Mouse (Mus musculus) embryonic facial prominence, embryonic 12.5 days (tissue): Measurements from ENCODE around the gene Col8a2. TPM values are rescaled to one million over a fixed set of nuclear protein-coding genes. Genes with fewer than 3 reads are reported as not detected.

Experiments
- ATAC-seq: fragments of 200-750 bp; cut with Nextera tagmentation; 2 replicates; pipeline ENCODE4 v1.8.0; 2017; ENCODE audit not compliant: insufficient number of reproducible peaks, insufficient read depth, low FRiP score, low TSS enrichment
- H3K27ac ChIP-seq: fragments of 300-500 bp; sonication (generic); 2 replicates; pipeline ENCODE4 v1.5.1; 2016; ENCODE audit warnings: mild to moderate bottlenecking
- H3K27me3 ChIP-seq: fragments of 300-500 bp; sonication (generic); 2 replicates; pipeline ENCODE4 v1.6.1; 2016; ENCODE audit warnings: mild to moderate bottlenecking, moderate library complexity
- H3K36me3 ChIP-seq: fragments of 300-500 bp; sonication (generic); 2 replicates; pipeline ENCODE4 v1.6.1; 2016; ENCODE audit warnings: mild to moderate bottlenecking
- H3K4me1 ChIP-seq: fragments of 300-500 bp; sonication (generic); 2 replicates; pipeline ENCODE4 v1.6.1; 2016
- H3K4me2 ChIP-seq: fragments of 300-500 bp; sonication (generic); replicated peaks from 2 replicates; pipeline ENCODE4 v1.6.1; 2016; ENCODE audit warnings: mild to moderate bottlenecking, moderate library complexity
- H3K4me3 ChIP-seq: fragments of 300-500 bp; sonication (generic); 2 replicates; pipeline ENCODE4 v1.5.1; 2016; ENCODE audit warnings: mild to moderate bottlenecking
- H3K9ac ChIP-seq: fragments of 300-500 bp; sonication (generic); 2 replicates; pipeline ENCODE4 v1.6.1; 2016; ENCODE audit warnings: mild to moderate bottlenecking, moderate library complexity
- H3K9me3 ChIP-seq: fragments of 300-500 bp; sonication (generic); 2 replicates; pipeline ENCODE4 v1.6.1; 2016; ENCODE audit warnings: mild to moderate bottlenecking, moderate library complexity
- WGBS: fragments of 180-500 bp; shearing (Covaris S2); methylation state at CpG from one replicate; pipeline ENCODE4 v1.1.7; 2016; 5-methylcytosine and 5-hydroxymethylcytosine counted together
- polyA plus RNA-seq: library from polyadenylated mRNA; unstranded; fragments of >200 nt; fragmentation: Nextera tagmentation; extraction: Ambion mirVana; gene quantifications from 2 replicates; pipeline ENCODE4 v1.2.1, GENCODE M21; 2016

Col8a2 gene
- polyA plus RNA-seq, 1 experiment from 2014 or later, result 47.6 TPM

DNA sequence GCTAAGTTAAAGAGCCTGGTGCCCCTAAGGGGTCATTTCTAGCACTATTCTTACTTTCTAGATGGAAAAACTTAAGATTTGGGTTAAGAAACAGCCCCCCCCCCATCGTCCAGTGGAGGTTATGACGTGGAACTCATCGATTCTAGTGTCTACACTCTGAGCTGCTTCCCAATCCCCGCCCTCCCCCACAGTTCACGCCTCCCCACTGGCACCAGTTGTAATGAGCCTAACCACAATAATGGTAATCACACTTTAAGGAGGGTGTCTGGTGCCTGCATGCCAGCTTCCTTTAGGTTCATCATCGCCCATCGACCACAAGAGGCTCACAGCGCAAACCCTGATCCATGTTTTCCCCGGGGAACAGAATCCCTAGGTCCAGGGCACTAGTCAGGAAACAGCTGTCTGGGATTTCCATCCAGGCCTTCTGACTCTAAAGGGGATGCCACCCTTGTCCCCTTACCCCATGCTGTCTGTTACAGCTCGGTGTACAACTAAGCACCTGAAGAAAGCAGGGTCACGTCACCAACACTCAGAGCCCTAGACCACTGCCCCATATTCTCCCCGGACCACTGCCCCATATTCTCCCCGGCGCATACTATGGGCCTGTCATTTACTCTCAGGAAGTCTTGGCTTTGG is 32.8 kb upstream of the Col8a2 start:
- peaks cover 59% of the 10 kb centered on the region for H3K4me1 ChIP-seq
- 76% methylated on average over 14 of the region's 14 CpGs for WGBS
- H3K4me2 ChIP-seq, result peak overlapping the region; percentile 96
- H3K27ac ChIP-seq, result no peak overlapping the region
- H3K9me3 ChIP-seq, result no peaks in the 10 kb centered on the region
- H3K36me3 ChIP-seq, result peaks cover 10% of the 10 kb centered on the region
- peak overlapping the region; percentile 99; the same call in 1 of the 2 replicates for H3K9ac ChIP-seq
- ATAC-seq, result no peak
- H3K27me3 ChIP-seq, result no peaks in the 10 kb centered on the region
- H3K4me3 ChIP-seq, result peak overlapping the region; percentile 100

DNA sequence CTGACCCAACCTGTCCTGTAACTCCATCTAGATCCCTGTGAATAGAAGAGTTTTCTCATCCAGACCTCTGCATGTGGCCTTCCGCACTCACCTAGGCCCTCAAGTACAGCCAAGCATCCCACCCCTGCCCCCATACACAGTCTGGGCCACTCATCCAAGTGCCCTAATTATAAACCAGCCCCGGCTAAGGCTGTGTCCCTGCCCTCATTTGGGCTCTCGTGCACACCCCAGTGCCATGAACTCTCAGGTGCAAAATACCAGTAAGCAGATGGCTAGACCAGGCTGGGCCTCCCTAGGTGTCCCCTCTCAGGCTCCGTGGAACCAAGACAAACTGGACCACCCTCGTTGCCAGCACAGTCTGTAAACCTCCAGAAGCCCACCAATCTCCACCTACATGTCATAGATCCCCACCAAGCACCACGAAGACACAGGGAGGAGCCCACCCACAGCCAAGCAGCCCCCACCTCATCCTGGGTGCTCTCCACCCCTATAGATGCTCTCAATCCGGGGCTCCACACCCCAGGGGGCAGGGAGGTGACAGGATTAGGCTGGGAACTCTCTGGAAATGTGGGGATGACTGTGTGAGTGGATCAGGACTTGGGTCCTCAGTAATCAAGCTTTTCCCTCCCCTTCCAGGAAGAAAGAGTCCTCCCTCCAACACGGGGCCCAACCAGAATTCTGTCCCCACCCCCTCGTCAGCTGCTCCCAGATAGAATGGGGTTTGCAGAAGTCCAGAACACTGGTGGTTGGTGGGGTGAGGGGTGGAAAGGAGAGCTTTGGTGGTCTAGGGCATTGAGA is 32.1 kb upstream of the Col8a2 start:
- WGBS, result 15% methylated on average over 9 of the region's 9 CpGs
- no peak for ATAC-seq
- peaks cover 10% of the 10 kb centered on the region for H3K36me3 ChIP-seq
- peak overlapping the region; percentile 96 for H3K27ac ChIP-seq
- peaks cover 66% of the 10 kb centered on the region for H3K4me1 ChIP-seq
- peak overlapping the region; percentile 100 for H3K4me3 ChIP-seq
- H3K27me3 ChIP-seq, result no peaks in the 10 kb centered on the region
- H3K4me2 ChIP-seq, result peak overlapping the region; percentile 96
- H3K9ac ChIP-seq, result peak overlapping the region; percentile 99
- H3K9me3 ChIP-seq, result no peaks in the 10 kb centered on the region

DNA sequence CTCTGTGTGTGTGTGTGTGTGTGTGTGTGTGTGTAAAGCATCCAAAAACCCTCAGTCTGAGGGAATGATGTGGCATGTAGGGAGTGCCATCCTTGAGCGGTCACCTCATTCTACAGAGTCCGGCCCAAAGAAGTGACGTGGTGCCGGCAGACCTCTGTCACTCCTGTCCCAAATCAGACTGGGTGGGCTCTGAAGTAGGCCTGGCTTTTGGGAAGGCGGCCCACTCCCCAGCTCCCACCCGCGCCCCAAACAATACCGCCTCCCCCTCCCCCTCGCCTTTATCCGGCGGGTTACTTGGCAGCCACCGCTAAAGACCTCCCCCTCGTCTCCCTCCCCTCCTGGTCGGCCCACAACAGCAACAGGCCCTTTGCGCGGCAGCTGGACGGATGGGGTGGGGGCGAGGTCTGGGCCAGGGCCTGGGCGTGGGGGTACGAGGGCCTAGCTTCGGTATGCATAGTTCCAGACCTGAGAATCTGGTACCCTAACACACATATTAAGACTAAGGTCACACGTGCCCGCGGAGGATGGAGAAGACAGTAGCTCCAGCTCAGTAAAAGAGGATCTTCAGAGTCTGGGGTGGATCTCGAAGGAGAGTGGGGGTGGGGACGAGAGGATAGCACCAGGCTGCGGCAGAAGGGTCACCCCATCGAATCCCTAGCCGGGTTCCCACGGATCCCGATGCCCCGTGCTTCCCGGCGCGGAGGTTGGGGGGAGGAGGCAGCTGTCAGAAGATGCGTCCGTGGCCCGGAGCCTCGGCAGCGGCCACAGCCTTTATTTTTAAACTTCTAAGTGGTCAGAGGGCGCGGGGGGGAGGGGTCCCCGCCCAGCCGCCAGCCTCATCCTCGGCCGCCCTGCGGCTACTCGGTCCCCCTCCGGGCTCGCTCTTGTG is 31.2 kb upstream of the Col8a2 start:
- H3K9me3 ChIP-seq, result no peaks in the 10 kb centered on the region
- WGBS, result under 1% methylated on average over 48 of the region's 50 CpGs
- peaks cover 9% of the 10 kb centered on the region for H3K36me3 ChIP-seq
- H3K4me2 ChIP-seq, result peak overlapping the region; percentile 96
- peaks cover 73% of the 10 kb centered on the region for H3K4me1 ChIP-seq
- peak overlapping the region; percentile 100 for H3K4me3 ChIP-seq
- peak overlapping the region; percentile 96 for H3K27ac ChIP-seq
- no peak for ATAC-seq
- no peaks in the 10 kb centered on the region for H3K27me3 ChIP-seq
- peak overlapping the region; percentile 99 for H3K9ac ChIP-seq

DNA sequence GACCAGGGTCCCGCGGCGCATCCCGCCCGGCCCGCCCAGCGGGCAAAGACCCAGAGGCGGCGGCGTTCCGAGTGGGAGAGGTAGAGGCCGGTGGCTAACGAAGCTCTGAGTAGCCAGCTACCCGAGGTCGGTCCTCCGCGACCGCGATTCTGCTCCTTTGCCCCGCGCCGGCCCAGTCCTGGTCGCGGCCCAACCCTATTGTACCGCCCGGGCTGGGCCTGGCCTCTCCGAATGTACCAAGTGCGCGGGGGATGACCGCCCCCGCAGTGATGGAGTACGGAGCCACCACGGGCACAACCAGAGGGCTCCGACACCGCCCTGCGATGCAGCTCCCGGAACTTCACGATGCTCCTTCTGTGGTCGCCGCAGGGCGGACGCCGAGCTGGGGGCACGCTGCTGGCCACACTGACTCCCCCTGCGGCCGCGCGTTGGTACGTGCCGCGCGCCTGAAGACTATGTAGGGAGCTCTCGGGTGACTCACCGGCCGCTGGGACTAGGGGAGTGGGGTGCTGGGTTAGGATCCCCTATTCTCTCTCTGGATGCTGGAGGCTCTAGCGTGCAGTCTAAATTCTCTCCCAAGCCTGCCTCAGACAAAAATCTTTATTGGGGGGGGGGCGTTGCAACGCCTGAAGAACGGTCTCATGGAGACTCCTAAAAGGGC is 30.3 kb upstream of the Col8a2 start, which contains the start of gene Map7d1:
Map7d1 (minus strand) TSS at position 213 of the 661 bp plus-strand sequence.
- Histone ChIP-seq H3K9me3 (no peaks in the 10 kb centered on the region), H3K36me3 (0 out of 2 replicates have a peak, but pooled peaks cover 2% of the 10 kb centered on the region), H3K4me2 (peak within 1 kb of the TSS; percentile 96), H3K4me1 (peaks cover 75% of the 10 kb centered on the region), H3K27ac (peak within 1 kb of the TSS; percentile 96), H3K27me3 (no peaks in the 10 kb centered on the region), H3K9ac (peak within 1 kb of the TSS; percentile 99), H3K4me3 (peak within 1 kb of the TSS; percentile 100)
- under 1% methylated on average over 59 of the region's 59 CpGs for WGBS
- peak; percentile 65 for ATAC-seq

DNA sequence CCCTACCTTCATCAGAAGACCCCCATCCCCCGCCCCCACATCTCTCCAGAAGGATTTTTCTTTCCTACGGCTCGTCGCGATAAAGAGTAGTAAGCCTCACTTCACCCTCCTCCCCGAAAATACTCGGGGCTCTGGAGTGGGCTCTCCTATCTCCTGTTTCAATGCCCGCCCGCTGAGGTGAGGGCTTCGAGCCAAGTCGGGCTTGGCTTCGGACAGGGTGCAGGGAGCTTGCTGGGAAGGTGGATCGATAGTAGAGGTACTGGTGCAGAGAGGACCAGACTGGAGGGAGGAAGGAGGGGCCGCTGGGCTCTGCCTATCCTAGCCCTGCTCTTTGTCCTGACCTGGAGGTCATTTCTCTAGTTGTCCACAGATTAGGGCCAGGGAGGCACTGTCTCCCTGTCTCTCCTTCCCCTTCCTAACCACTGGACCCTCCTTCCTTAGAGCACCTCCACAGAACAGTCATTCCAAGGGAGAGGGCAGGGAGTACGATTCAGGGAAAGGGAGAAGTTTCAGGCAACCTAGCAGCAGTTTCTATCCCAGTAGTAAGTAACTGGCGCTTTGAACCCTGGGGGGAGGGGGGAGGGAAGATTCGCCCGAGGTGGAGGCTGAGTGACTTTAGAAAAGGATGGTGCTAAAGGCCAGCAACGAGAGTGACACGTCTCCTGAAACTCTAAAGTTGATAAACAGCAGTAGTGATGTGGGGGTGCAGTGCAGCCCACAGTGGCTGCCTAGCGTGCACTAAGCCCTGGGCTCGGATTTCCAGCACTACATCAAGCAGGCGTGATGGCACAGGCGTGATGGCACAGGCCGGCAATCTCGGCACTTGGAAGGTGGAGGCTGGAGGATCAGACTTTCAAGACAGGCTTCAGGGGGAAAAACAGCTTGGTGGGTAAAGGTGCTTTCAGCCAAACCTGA is 29.4 kb upstream of the Col8a2 start:
- no peak for ATAC-seq
- WGBS, result 1% methylated on average over 26 of the region's 26 CpGs
- Histone ChIP-seq H3K27ac (peak overlapping the region; percentile 96), H3K27me3 (no peaks in the 10 kb centered on the region), H3K36me3 (no peaks in the 10 kb centered on the region), H3K9ac (peak overlapping the region; percentile 99), H3K9me3 (no peaks in the 10 kb centered on the region), H3K4me1 (peaks cover 72% of the 10 kb centered on the region), H3K4me3 (peak overlapping the region; percentile 100), H3K4me2 (peak overlapping the region; percentile 96)

DNA sequence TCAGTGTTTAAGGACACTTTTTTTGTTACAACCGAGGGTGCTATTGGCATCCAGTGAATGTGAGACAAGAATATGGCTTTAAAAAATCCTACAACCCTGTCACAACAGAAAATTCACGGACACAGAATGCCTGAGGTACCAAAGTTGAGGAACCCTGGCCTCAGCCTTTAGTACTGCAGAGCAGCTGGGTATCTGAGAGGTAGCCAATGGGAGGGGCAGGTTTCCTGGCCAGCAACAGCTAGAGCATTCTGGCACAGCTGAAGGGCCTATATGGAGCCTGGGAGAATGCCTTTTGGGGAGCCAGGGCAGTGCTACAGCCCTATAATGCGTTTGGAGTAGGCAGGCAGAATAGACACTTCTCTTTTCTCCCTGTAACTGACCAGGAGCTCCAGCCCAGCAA is 27.5 kb upstream of the Col8a2 start:
- peaks cover 58% of the 10 kb centered on the region for H3K4me1 ChIP-seq
- ATAC-seq, result no peak
- H3K36me3 ChIP-seq, result no peaks in the 10 kb centered on the region
- peak overlapping the region; percentile 36 for H3K4me2 ChIP-seq
- H3K27me3 ChIP-seq, result no peaks in the 10 kb centered on the region
- no peak overlapping the region for H3K9ac ChIP-seq
- WGBS, result 13% methylated on average over 3 of the region's 3 CpGs
- H3K4me3 ChIP-seq, result no peak overlapping the region
- peak overlapping the region; percentile 96 for H3K27ac ChIP-seq
- H3K9me3 ChIP-seq, result no peaks in the 10 kb centered on the region

DNA sequence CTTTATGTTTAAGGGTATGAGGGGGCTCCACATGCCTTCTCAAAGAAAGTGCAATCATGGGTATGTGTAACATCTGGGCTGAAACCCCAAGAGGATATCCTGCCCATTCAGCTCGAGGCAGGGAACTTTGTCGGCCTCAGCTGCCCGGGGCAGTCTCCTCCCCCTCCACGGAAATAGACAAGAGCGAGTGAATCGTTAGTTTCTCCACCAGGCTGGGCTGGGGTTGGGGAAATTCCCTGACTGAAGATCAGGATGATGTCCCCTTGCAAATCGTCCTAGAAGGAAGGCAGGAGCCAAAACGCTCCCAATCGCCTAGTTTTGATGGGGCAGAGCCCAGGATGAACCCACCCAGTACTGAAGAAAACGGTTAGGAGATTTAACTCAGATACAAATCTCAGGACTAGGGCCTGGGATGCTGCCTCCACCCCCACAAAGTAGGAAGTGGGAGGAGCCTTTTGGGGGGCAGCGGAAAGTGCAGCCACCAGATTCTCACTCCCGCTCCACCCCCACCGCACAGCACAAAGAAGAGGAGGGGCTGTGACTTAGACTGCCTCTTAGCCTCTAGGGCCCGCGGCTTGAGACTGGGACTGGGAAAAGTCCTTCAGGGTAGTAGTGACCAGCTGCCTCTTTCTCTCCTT is 27.0 kb upstream of the Col8a2 start:
- Histone ChIP-seq H3K4me2 (peak overlapping the region; percentile 36), H3K27me3 (no peaks in the 10 kb centered on the region), H3K36me3 (no peaks in the 10 kb centered on the region), H3K27ac (peak overlapping the region; percentile 96), H3K4me3 (peak overlapping the region; percentile 9; the same call in 1 of the 2 replicates), H3K4me1 (peaks cover 52% of the 10 kb centered on the region), H3K9ac (peak overlapping the region; percentile 47), H3K9me3 (no peaks in the 10 kb centered on the region)
- ATAC-seq, result no peak
- 1% methylated on average over 15 of the region's 15 CpGs for WGBS

DNA sequence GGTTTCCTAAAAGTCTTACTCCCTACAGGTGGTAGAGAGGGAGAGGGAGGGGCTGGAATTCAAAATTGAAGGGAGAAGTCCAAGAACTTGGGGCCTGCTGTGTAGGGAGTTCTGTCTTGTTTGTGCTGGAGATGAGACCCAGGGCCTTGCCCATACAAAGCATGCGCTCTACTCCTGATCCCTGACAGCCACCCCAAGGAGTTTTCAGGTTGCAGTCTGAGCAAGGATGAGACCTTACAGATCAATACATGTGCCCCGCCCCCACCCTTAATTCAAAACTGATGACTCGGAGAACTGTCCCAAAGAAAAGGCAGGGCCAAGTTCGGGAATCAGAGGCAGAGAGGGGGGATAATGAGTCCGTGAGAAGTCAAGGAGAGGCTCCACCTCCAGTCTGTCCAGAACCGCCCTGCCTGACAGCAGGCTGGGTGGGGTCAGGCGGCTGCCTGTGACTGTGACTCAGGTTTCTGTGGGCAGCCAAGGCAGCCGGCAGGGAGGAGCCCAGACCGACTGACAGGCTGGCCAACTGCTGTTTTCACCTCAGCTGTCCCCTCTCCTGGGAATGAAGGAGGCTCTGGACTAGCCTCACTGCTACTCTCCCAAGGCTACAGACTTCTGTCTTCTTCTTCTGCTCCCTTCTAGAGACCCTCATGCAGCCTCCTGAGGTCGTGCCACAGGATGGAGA is 25.9 kb upstream of the Col8a2 start:
- 0 out of 2 replicates have a peak, but pooled peaks have one; percentile 1 for ATAC-seq
- H3K27me3 ChIP-seq, result no peaks in the 10 kb centered on the region
- H3K27ac ChIP-seq, result peak overlapping the region; percentile 96
- H3K4me3 ChIP-seq, result peak overlapping the region; percentile 10; the same call in 1 of the 2 replicates
- H3K9me3 ChIP-seq, result no peaks in the 10 kb centered on the region
- peaks cover 49% of the 10 kb centered on the region for H3K4me1 ChIP-seq
- H3K9ac ChIP-seq, result peak overlapping the region; percentile 45
- WGBS, result 3% methylated on average over 10 of the region's 10 CpGs
- H3K36me3 ChIP-seq, result no peaks in the 10 kb centered on the region
- peak overlapping the region; percentile 36 for H3K4me2 ChIP-seq

DNA sequence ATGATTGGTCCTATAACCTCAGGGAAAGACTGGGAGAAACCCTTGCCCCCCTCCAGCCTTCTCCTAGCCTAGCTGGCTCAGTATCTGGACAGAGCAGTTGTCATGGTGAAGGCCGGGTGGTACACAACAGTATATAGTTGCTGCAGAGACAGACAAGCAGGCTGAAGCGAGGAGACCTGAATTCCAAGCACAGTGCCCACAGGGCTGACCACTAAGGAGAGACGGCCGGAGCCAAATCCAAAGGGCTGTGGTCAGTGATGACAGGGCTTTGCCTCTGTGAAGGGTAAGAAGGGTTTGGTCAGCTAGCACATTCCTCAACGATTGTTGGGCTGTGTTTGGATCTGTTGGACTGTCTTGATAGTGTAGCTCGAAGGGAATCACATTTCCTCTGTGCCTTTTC is 25.3 kb upstream of the Col8a2 start:
- Histone ChIP-seq H3K36me3 (no peaks in the 10 kb centered on the region), H3K4me2 (peak overlapping the region; percentile 36), H3K9ac (peak overlapping the region; percentile 45), H3K27me3 (no peaks in the 10 kb centered on the region), H3K4me1 (peaks cover 49% of the 10 kb centered on the region), H3K9me3 (no peaks in the 10 kb centered on the region), H3K27ac (peak overlapping the region; percentile 96), H3K4me3 (no peak overlapping the region)
- 62% methylated on average over 6 of the region's 6 CpGs for WGBS
- no peak for ATAC-seq
